Mouse (Mus musculus): ENCODE measurements around the gene Adipor1. TPM values are rescaled to one million over a fixed set of nuclear protein-coding genes. Genes with fewer than 3 reads are reported as not detected.

The Adipor1 gene
- polyA plus RNA-seq, 1 experiment, result 144 TPM

Other genes with a start within 250 kb of the Adipor1 start
- 1.3 and 1.9 TPM in 2 replicates for gene Chil1, start 233.2 kb upstream of the Adipor1 start, polyA plus RNA-seq (2012; rRNA removed)
- 0.13 and 0.36 TPM in 2 replicates for gene Mybph, start 221.9 kb upstream of the Adipor1 start, polyA plus RNA-seq (2012; rRNA removed)
- 37.4 and 52.9 TPM in 2 replicates for gene Adora1, start 179.9 kb upstream of the Adipor1 start, polyA plus RNA-seq (2012; rRNA removed)
- not detected in 2 replicates for gene Myog, start 125.4 kb upstream of the Adipor1 start, polyA plus RNA-seq (2012; rRNA removed)
- gene Ppfia4, start 82.5 kb upstream of the Adipor1 start, polyA plus RNA-seq (2012; rRNA removed), result 5.0 and 5.4 TPM in 2 replicates
- 70.5 and 73.9 TPM in 2 replicates for gene Tmem183a, start 53.4 kb upstream of the Adipor1 start, polyA plus RNA-seq (2012; rRNA removed)
- not detected in 2 replicates for gene 4933406M09Rik, start 29.4 kb upstream of the Adipor1 start, polyA plus RNA-seq (2012; rRNA removed)
- 43.0 and 52.5 TPM in 2 replicates for gene Cyb5r1, start 9.8 kb upstream of the Adipor1 start, polyA plus RNA-seq (2012; rRNA removed)
- gene Klhl12, start 40.2 kb downstream of the Adipor1 start, polyA plus RNA-seq (2012; rRNA removed), result 9.9 and 13.6 TPM in 2 replicates
- gene Rabif, start 79.3 kb downstream of the Adipor1 start, polyA plus RNA-seq (2012; rRNA removed), result 16.8 and 17.7 TPM in 2 replicates
- gene Mgat4e, start 134.3 kb downstream of the Adipor1 start, polyA plus RNA-seq (2012; rRNA removed), result 0.09 and 0.32 TPM in 2 replicates
- 15.5 and 16.6 TPM in 2 replicates for gene Kdm5b, start 144.8 kb downstream of the Adipor1 start, polyA plus RNA-seq (2012; rRNA removed)
- gene Syt2, start 231.3 kb downstream of the Adipor1 start, polyA plus RNA-seq (2012; rRNA removed), result 1.5 and 8.1 TPM in 2 replicates